Mouse (Mus musculus): ENCODE results near the gene Prkar1a.

Prkar1a gene

DNA sequence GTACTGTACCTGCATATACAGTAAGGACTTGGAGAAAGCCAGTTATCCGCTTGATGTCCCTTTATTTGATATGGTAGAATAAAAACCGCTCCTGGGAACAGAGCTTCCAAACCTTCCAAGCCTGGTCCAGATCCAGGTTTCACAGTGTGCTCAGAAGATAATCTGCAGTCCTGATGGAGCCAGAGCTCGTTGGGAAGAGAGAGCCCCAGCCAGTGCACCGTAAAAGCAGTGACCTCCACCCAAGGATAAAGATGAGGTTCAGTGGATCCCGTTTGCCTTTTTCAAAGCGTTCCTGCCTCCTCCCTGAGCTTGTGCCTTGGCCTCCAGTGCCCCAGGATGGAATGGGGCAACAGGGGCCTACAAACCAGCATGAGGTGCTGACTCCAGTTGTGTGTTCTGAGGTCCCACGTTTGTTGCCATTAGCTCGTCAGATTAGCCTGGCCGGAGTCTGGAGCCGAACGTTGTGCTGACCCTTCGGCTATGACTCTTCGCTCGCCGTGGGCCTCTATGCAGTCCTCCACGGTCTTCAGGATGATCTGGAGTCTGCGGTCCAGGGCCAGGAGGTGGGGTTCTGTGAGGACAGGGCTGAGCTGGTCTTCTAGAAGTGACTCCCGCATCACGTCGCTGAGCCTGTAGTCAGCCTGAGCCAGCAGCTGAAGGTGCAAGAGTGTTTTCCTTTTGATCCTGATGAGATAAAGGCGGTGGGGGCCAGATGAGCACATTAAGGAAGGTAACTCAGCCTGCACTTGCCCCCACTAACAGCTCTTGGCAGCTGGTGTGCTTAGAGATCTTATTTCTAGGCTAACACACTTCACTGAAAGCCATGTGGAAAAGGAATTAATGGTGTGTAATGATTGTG lies 23.9 kb downstream of the Prkar1a start:
- DNase-seq (ENCODE audit: low read depth, low spot score) = no peak

DNA sequence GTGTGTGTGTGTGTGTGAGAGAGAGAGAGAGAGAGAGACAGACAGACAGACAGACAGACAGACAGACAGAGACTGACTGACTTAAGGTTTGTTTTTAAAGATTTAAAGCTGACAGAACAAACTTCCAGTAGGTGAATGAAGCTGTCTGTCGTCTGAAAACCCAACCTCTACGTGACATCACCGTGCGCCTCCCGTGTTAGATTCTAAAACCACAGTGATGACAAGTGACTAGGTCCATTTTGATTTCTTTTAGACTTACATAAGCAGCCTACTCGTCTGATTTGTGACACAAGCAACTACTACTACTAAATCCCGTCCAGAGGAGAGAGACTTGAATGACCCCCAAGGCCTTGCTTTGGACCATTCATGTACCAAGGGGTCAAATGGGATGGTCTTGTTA lies 24.5 kb downstream of the Prkar1a start:
- DNase-seq (ENCODE audit: low read depth, low spot score) = no peak

DNA sequence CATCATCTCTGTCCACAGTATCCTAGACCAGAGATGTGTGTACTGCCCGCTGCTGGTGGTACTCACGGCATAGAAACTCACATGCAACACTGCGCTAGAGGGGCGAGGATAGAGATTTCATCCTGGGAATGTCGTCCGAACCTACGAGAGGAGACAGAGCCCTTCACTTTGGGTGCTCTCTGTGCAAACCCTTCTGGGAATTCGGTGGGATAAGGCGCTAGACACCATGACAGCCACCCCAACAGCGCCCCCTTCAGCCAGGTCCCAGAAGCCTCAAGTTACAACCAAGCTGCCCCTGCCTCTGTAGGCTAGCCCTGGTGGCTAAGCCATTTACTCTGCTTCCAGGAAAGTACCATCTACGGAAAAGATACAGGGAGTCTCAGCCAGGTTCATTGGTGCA lies 25.3 kb downstream of the Prkar1a start:
- DNase-seq (ENCODE audit: low read depth, low spot score) = no peak

DNA sequence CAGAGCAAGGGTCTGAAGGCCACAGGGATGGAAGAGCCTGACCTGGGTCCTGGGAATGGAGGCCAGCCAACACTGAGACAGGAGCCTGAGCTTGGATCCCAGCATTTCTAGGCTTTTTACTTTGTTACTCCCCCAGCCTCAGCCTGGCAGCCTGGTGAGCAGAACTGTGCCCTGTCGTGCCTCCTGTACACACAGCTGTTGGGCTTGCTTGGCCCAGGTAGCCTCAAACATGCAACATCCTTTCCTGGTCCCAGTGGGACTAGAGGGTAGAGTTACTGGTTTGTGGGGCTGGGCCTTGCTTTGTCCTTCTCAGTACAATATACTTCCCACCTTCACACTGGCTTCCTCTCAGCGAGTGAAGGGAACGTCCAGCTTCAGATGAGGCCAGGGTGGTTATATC lies 26.0 kb downstream of the Prkar1a start:
- no peak for DNase-seq (ENCODE audit: low read depth, low spot score)

DNA sequence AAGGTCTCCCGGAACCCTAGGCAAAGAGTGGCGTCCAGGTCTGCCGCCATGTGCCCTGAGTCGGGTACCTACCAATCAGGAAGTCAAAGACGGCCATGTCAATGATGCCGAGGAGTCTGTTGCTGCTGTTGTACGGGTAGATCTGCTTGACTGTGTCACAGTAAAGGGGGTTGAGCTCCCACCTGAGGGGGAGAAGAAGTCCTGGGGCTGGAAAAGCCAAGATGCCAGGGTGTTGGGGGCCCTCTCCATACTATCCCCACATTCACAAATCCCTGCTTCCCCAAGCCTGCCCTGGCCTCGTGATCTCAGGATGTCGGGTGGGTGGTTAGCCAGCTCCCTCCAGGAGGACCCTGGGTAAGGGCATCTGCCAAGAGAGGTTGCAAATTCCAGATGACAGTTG lies 26.6 kb downstream of the Prkar1a start:
- no peak for DNase-seq (ENCODE audit: low read depth, low spot score)

DNA sequence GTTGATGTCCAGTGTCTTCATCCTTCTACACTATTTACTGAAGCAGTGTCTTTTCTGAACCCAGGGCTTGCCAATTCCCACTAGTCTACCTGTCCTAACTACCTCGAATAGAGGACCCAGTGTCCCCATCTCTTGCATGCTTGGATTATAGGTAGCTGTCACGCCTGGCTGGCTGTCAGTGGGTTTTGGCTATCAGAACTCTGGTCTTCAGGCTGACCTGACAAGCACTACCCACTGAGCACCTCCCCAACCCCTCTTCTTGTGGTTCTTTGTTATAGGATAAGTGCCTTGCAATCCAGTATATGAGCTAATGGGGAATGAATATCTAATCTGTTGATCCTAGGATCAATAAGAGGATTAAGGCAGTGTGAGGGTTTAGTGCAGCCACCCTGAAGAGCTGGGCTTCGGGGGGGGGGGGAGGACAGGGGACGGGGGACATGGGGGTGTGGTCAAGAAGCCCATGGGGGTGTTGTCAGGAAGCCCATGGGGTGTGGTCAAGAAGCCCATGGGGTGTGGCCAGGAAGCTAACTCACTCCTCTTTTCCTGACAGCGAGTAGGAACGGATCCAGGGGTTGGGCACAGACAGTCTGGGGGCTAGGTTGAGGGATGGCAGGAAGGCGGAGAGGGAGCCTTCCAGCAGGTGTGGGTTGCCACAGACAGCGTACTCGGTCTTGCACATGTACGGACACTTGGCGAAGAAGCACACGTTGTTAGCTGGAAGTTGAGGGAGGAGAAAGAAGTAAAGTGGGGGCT lies 27.6 kb downstream of the Prkar1a start:
- DNase-seq (ENCODE audit: low read depth, low spot score) = no peak

DNA sequence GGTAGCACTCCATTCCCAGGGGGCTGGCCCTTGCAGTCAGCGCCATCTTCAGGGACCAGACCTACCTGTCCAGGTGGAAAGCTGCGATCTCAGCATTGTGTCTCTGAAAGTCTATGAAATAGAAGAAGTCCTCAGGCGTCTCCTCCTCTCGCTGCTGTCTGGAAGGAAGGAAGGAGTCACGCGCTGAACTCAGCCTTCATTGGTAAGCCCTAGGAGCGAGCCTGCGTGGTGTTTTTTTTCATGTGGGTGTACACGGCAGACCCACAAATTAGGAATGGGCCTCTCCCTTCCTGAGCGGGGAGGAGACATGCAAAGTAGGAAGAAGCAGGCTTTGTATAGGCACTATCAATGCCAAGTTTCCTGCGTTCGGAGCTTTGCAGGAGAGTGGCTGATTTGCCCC lies 29.1 kb downstream of the Prkar1a start:
- DNase-seq (ENCODE audit: low read depth, low spot score) = no peak

DNA sequence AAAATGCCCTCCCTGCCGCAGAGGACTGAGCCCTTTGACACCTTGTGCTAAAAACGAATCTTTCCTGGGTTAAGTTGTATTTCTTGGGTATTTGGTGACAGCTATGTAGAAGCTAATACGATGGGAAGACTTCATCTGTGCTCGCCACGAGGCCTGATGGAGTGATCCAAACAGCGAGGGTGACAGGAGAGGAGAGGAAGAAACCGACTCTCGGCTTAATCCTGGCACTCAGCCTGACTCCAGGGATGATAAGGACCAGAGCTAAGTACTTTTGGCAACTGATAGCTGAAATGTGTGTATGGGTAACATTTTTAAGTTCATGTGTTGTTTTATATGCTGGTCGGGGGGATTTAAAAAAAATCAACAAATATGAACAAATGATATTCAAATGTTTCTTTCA lies 31.7 kb downstream of the Prkar1a start:
- DNase-seq (ENCODE audit: low read depth, low spot score) = no peak

DNA sequence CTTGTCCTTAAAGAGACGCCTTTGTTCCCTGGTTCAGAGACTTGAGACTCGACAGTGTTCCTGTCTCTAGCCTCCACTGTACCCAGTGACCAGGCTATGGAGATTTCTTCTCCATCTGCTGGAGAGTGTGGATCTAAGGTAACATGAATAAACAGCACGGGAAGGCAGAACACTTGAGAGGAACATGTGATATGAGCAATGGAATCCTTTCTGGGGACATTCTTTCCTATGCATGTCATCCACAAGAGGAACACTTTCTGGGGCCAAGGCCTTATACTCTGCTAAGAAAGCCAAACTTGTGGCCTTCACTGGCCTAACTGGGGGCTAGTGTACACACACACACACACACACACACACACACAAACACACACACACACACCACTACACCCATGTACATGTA lies 32.4 kb downstream of the Prkar1a start:
- no peak for DNase-seq (ENCODE audit: low read depth, low spot score)

DNA sequence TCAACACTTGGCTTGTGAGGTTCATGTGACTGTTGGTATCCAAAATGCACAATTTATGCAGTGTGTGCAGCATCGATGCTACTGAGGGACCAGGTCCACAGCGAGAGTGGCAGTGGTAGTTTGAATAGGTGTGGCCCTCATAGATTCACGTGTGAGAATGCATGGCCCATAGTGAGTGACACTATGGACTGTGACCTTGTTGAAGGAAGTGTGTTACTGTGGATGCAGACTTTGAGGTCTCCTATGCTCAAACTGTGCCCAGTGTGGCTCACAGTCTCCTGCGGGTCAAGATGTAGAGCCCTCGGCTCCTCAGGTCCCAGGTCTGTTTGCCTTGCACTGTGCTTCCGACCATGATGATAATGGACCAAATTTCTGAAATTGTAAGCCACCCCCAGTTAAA lies 33.0 kb downstream of the Prkar1a start:
- no peak for DNase-seq (ENCODE audit: low read depth, low spot score)

DNA sequence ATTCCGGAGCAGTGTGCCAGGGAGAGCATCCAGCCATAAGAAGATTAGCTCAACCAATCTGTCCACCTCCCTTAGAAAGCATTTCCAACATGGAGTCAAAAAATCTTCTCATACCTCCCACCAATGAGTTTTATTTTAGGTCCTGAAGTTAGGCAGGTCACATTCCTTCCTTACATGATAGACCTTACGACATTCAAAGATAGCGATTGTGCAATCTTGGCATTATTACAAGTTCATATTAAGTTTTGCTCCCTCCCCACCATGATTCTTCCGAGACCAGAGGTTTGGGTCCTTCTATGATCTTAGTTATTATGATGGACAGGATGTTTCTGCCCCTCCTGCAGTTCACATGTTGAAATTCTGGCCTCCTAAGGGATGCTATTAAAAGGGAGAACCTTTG lies 40.3 kb downstream of the Prkar1a start:
- no peak for DNase-seq (ENCODE audit: low read depth, low spot score)

DNA sequence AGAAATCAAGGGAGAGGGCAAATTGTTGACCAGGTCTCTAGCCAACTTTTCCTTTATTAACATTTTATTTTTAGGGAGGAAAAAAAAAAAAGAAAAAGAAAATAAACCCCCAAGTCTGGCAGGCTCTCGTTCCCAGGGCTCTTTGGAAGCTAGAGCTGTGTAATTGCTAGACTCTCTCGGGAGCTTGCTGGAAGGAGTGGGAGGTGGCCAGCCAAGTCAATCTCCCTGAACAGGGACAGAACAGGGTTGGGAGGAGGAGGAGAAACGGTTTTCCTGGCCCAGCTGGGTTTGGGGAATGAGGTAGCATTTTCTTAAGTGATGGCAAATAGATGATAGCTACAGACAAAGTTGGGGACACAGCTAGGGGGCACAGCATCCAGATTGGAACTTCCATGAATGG lies 43.5 kb downstream of the Prkar1a start:
- peak; percentile 52 for DNase-seq (ENCODE audit: low read depth, low spot score)

DNA sequence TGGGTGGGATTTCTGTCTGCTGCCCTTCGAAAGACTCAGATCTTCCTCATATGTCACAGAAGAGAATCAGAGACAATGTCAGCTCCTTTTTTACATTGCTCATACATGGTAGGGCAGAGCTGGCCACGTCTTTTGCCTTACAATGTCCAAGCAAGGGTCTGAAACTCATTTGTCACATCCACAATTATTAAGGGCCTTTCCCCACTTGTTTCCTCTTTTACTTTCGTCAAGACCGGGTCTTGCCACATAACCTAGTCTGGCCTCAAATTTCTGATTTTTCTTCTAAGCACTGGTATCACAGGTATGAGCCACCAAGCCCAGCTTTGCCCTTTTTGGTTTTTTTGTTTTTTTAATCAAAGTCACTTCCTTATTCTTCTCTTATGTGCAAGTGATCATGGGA lies 47.3 kb downstream of the Prkar1a start:
- no peak for DNase-seq (ENCODE audit: low read depth, low spot score)

DNA sequence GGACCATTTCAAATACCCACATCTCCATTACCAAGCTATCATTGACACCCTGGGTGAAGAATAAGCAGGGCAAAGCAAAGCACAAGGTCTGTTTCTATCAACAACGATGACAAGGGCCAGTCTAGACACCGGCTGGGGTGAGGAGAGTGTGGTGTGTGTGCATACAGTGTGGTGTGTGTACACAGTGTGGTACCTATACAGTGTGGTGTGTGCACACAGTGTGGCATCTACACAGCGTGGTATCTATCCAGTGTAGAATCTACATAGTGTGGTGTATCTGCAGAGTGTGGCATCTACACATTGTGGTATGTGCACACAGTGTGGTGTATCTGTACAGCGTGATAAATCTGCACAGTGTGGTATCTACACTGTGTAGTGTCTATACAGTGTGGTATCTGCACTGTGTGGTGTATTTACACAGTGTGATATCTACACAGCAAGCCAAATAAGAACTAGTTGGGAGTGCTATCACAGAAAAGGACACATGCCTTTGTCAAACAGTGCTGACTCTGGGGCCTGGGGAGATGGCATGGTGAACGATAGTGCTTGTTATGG lies 48.0 kb downstream of the Prkar1a start:
- DNase-seq (ENCODE audit: low read depth, low spot score) = no peak

DNA sequence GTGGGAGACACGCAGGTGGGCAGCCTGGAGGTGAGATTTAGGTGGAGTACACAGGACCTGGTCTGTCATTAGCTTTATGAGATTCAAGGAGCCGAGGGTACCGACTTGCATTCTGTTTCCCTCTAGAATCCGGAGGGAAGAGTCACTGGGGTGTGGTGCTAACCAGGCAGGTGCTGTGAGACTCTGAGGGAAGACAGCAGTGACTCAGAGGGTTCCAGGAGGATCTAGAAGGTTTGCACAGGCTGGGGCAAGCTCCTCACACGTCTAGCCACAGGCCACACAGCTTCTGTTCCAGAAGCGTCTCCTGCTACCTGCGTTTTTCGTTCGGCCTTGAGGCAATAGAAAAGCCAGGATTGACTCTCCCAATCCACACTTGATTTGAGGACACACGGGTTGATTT lies 49.5 kb downstream of the Prkar1a start:
- no peak for DNase-seq (ENCODE audit: low read depth, low spot score)

DNA sequence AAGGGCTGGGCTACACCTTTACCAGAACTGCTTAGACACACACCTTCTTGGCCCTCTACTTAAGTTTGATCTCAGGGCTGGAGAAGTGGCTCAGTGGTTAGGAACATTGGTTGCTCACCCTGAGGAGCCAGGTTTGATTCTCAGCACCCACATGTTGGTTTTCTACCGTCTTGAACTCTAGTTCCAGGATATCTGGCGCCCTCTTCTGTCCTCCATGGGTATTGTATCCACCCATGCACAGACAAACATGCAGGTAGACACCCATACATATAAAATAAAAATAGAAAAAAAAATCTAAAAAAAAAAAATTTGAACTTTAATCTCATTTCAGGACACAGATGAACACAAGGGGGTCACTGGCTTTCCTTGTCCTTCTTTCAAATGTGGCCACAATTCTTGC lies 50.6 kb downstream of the Prkar1a start:
- no peak for DNase-seq (ENCODE audit: low read depth, low spot score)

DNA sequence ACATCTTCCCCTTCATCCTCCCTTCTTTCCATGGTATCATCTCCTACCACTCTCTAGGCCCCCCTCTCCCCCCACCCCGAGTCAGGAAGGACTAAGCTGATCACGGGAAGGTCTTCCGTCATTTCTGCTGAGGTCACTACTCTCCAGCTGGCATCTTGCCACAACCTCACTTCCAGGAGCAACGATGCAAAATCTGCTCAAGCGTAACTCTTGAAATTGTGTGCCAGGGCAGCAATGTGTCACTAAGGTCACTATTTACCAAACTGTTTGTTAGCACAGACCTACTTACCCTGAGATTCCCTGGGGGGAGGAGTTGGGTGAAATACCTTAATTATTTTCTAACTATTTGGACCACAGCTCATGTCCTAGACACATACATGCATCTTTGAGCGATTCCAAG lies 51.6 kb downstream of the Prkar1a start:
- DNase-seq (ENCODE audit: low read depth, low spot score) = no peak

DNA sequence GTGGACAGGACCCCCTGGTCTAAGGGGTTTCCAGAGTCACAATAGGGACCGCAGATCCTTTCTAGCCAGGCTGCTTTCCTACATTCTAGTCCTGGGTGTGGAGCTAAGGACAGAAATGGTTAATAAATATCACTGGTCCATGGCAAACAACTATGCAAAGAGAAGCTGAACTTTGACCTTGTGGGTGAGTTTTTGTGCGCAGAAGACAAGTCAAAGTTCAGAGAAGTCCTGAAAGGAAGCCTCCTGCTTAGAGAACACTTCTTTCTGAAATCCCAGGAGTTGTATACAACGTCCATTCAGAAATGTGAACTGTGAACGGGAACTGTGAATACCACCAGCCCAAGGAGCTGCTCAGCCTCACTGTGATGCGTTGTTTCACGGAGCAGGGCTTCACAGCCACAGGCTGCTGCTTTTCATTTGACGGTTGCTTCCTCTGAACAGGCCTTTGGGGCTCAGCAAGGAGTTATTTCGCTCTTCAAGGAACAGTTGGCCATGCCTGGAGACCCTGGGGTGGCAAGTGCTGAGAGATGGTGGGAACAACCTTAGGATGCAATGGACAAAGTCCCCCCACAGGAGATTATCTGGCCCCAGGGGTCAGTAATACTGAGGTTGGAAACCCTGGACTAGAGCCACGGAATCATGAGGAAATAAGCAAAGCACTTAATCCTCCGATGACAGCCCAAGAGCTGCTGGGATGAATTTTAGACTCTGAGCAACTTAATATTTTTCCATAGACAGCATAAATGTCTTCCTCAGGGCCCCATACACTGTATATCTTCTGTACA lies 53.0 kb downstream of the Prkar1a start:
- DNase-seq (ENCODE audit: low read depth, low spot score) = no peak

DNA sequence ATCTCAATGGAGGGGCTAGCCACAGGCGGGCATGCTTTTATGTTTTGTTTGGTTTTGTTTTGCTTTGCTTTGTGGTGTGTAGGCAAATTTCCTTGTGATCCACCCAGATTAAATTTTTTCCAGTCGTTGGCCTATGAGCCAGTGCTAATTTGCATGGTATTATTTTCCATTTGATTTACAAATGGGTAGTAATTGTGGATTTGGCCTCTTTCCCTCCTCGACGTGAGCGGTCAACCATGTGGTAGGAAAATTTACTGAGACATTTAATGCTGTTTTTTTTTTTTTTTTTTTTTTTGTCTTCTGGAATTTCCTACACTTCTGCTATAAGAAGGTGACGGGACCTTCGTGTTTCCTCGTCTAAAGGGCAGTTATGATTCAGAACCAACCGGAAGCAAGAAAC lies 54.6 kb downstream of the Prkar1a start:
- DNase-seq (ENCODE audit: low read depth, low spot score) = no peak

DNA sequence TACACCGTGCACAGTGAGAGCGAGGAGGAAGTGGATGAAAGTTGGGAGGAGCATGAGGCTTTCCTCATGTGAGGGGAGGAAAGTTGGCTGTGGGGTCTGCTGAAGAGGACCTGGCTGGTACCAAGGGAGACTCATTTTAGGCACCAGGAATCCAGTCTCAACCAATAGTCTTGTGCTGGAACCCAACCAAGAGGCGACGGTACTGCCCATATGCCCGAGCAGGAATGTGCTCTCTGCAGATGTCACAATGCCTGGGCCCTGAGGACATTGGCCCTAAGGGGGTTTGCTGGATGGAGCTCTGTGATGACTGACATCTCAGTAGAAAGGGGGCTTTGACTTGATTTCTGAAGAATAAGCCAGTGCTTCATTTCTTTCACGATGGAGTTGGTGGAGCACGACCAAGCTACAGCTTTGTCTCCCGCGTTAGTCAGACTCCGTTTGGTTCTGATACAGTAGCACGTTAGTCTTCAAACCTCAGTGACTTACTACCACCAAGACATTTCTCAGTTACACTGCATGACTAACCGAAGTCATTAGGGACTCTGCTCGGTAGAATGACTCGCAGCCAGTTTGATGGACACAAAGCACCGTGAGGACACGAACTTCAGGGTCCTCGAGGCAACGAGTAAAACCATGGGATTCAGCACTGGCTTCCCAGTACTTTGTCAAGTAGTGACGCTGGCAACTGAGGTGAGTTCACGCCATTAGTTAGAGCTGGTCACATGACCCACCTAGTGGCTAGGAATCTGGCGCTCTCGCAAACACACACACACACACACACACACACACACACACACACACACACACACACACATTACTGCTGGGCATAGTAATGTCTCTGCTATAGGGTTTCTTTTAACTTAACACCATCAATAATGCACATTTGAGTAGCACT lies 55.4 kb downstream of the Prkar1a start:
- no peak for DNase-seq (ENCODE audit: low read depth, low spot score)

Measured in skeletal muscle tissue, adult 2 months (tissue).